Mouse (Mus musculus) liver, embryonic 14.5 days (tissue): ENCODE results near the gene Zfp616. TPM values are rescaled to one million over a fixed set of nuclear protein-coding genes. Genes with fewer than 3 reads are reported as not detected.

Experiments
- ATAC-seq: fragments of 200-750 bp; cut with Nextera tagmentation; 2 replicates; pipeline ENCODE4 v1.8.0; 2017; ENCODE audit warnings: moderate number of reproducible peaks, mild to moderate bottlenecking, moderate library complexity; ENCODE audit not compliant: insufficient read depth
- DNase-seq, 3 experiments: peaks; one replicate each; pipeline ENCODE4 v3.0.0-alpha.2; 2012 to 2013; ENCODE audit warnings: low read depth in 3 of 3, low spot score in 3 of 3
- H3K27ac ChIP-seq: fragments of 300-500 bp; sonication (generic); 2 replicates; pipeline ENCODE4 v1.5.1; 2014; ENCODE audit warnings: moderate library complexity, mild to moderate bottlenecking, control low read depth, inconsistent platforms
- H3K27me3 ChIP-seq: fragments of 300-500 bp; sonication (generic); 2 replicates; pipeline ENCODE4 v1.6.1; 2014; ENCODE audit warnings: mild to moderate bottlenecking, low read length, moderate library complexity; ENCODE audit not compliant: control insufficient read depth, insufficient read depth
- H3K36me3 ChIP-seq: fragments of 300-500 bp; sonication (generic); replicated peaks from 2 replicates; pipeline ENCODE4 v1.6.1; 2014; ENCODE audit warnings: low read depth; ENCODE audit not compliant: control insufficient read depth, insufficient read depth
- H3K4me1 ChIP-seq, 2 experiments: fragments of 200-500 bp in 1 of 2; fragments of 300-500 bp in 1 of 2; sonication (generic) in 1 of 2; replicated peaks; 2 replicates each; pipeline ENCODE4 v1.6.1; 2012 to 2014; ENCODE audit warnings: antibody characterized with exemption in 1 of 2, inconsistent platforms in 1 of 2, low read length in 1 of 2; ENCODE audit not compliant: control insufficient read depth in 2 of 2, insufficient read depth in 2 of 2
- H3K4me2 ChIP-seq: fragments of 300-500 bp; sonication (generic); 2 replicates; pipeline ENCODE4 v1.6.1; 2014; ENCODE audit warnings: low read depth, mild to moderate bottlenecking, control low read depth, moderate library complexity
- H3K4me3 ChIP-seq, 2 experiments: fragments of 200-500 bp in 1 of 2; fragments of 300-500 bp in 1 of 2; sonication (generic) in 1 of 2; 2 replicates each; pipeline ENCODE4 v1.5.1; 2012 to 2014; ENCODE audit warnings: low read depth in 2 of 2, low read length in 2 of 2, mild to moderate bottlenecking in 2 of 2, control low read depth in 1 of 2, inconsistent platforms in 1 of 2, moderate library complexity in 1 of 2; ENCODE audit not compliant: insufficient read depth in 1 of 2
- H3K9ac ChIP-seq: fragments of 300-500 bp; sonication (generic); replicated peaks from 2 replicates; pipeline ENCODE4 v1.6.1; 2014; ENCODE audit warnings: mild to moderate bottlenecking, control low read depth, moderate library complexity
- H3K9me3 ChIP-seq: fragments of 300-500 bp; sonication (generic); 2 replicates; pipeline ENCODE4 v1.6.1; 2016; ENCODE audit warnings: low read length, mixed read lengths; ENCODE audit not compliant: control insufficient read depth
- CTCF ChIP-seq: IDR thresholded peaks from 2 replicates; pipeline ENCODE4 v1.5.1; 2016; ENCODE audit warnings: antibody characterized with exemption, low read depth, control low read depth
- EP300 ChIP-seq: IDR thresholded peaks from 2 replicates; pipeline ENCODE4 v1.6.1; 2016; ENCODE audit warnings: antibody characterized with exemption, low read depth
- WGBS: fragments of 180-500 bp; shearing (Covaris S2); extraction: QIAGEN DNeasy Blood & Tissue Kit; methylation state at CpG from one replicate; pipeline ENCODE4 v1.1.7; 2014; ENCODE audit not compliant: insufficient replicate concordance; 5-methylcytosine and 5-hydroxymethylcytosine counted together
- polyA plus RNA-seq, 2 experiments: library from polyadenylated mRNA; depleted of rRNA in 1 of 2; stranded (reverse) in 1 of 2; unstranded in 1 of 2; fragments of >200 nt; fragmentation: Nextera tagmentation in 1 of 2; extraction: Ambion mirVana in 1 of 2; gene quantifications; 2 replicates each; pipeline versions ENCODE4 v1.2.1 to v1.2.3; 2012 to 2014

Gene Zfp616
- polyA plus RNA-seq, 2 experiments, result not detected

GRCm38 (mm10) chr11:74105066-74105465 is 35.3 kb downstream of the Zfp616 start:
- H3K27ac ChIP-seq, result no peak overlapping the region
- no peak overlapping the region for H3K4me2 ChIP-seq
- H3K36me3 ChIP-seq, result no peaks in the 10 kb centered on the region
- no peak for TF ChIP-seq EP300
- TF ChIP-seq CTCF, result no peak
- ATAC-seq (no peak), DNase-seq (no peak)
- H3K4me1 ChIP-seq, result no peaks in the 10 kb centered on the region
- no peaks in the 10 kb centered on the region for H3K9me3 ChIP-seq
- no peaks in the 10 kb centered on the region for H3K27me3 ChIP-seq
- 18% methylated on average over 5 of the region's 5 CpGs for WGBS
- no peak overlapping the region for H3K4me3 ChIP-seq
- no peak overlapping the region for H3K9ac ChIP-seq

GRCm38 (mm10) chr11:74113412-74113811 is 43.7 kb downstream of the Zfp616 start, which contains the start of gene Olfr401:
Gene Olfr401 (plus strand): TSS chr11:74113712.
- H3K9ac ChIP-seq, result no peak within 1 kb of the TSS
- no peaks in the 10 kb centered on the region for H3K4me1 ChIP-seq
- no peaks in the 10 kb centered on the region for H3K9me3 ChIP-seq
- H3K27me3 ChIP-seq, result no peaks in the 10 kb centered on the region
- DNase-seq, result no peak
- H3K36me3 ChIP-seq, result no peaks in the 10 kb centered on the region
- H3K4me3 ChIP-seq, result no peak within 1 kb of the TSS
- ATAC-seq, result no peak
- no peak within 1 kb of the TSS for H3K4me2 ChIP-seq
- TF ChIP-seq CTCF (no peak), EP300 (no peak)
- no peak within 1 kb of the TSS for H3K27ac ChIP-seq

Other genes with a start within 250 kb of the Zfp616 start
- not detected in 2 replicates for gene Olfr393, start 218.5 kb upstream of the Zfp616 start, polyA plus RNA-seq (2012; rRNA removed)
- gene Olfr393, start 218.5 kb upstream of the Zfp616 start, polyA plus RNA-seq (2014; fragmentation: Nextera tagmentation; extraction: Ambion mirVana), result not detected in 2 replicates
- gene Olfr394, start 179.2 kb upstream of the Zfp616 start, polyA plus RNA-seq (2012; rRNA removed), result not detected in 2 replicates
- gene Olfr394, start 179.2 kb upstream of the Zfp616 start, polyA plus RNA-seq (2014; fragmentation: Nextera tagmentation; extraction: Ambion mirVana), result not detected in 2 replicates
- gene Olfr395, start 160.7 kb upstream of the Zfp616 start, polyA plus RNA-seq (2012; rRNA removed), result not detected in 2 replicates
- gene Olfr395, start 160.7 kb upstream of the Zfp616 start, polyA plus RNA-seq (2014; fragmentation: Nextera tagmentation; extraction: Ambion mirVana), result not detected in 2 replicates
- not detected in 2 replicates for gene Olfr23, start 133.3 kb upstream of the Zfp616 start, polyA plus RNA-seq (2012; rRNA removed)
- not detected in 2 replicates for gene Olfr23, start 133.3 kb upstream of the Zfp616 start, polyA plus RNA-seq (2014; fragmentation: Nextera tagmentation; extraction: Ambion mirVana)
- not detected in 2 replicates for gene Olfr397, start 109.1 kb upstream of the Zfp616 start, polyA plus RNA-seq (2012; rRNA removed)
- not detected in 2 replicates for gene Olfr397, start 109.1 kb upstream of the Zfp616 start, polyA plus RNA-seq (2014; fragmentation: Nextera tagmentation; extraction: Ambion mirVana)
- not detected in 2 replicates for gene Olfr398, start 79.5 kb upstream of the Zfp616 start, polyA plus RNA-seq (2012; rRNA removed)
- not detected in 2 replicates for gene Olfr398, start 79.5 kb upstream of the Zfp616 start, polyA plus RNA-seq (2014; fragmentation: Nextera tagmentation; extraction: Ambion mirVana)
- gene Olfr139, start 13.4 kb upstream of the Zfp616 start, polyA plus RNA-seq (2012; rRNA removed), result not detected in 2 replicates
- gene Olfr139, start 13.4 kb upstream of the Zfp616 start, polyA plus RNA-seq (2014; fragmentation: Nextera tagmentation; extraction: Ambion mirVana), result not detected in 2 replicates
- not detected in 2 replicates for gene Olfr399, start 13.3 kb upstream of the Zfp616 start, polyA plus RNA-seq (2012; rRNA removed)
- gene Olfr399, start 13.3 kb upstream of the Zfp616 start, polyA plus RNA-seq (2014; fragmentation: Nextera tagmentation; extraction: Ambion mirVana), result not detected in 2 replicates
- gene Olfr401, start 43.8 kb downstream of the Zfp616 start, polyA plus RNA-seq (2012; rRNA removed), result not detected in 2 replicates
- gene Olfr401, start 43.8 kb downstream of the Zfp616 start, polyA plus RNA-seq (2014; fragmentation: Nextera tagmentation; extraction: Ambion mirVana), result not detected in 2 replicates
- gene Olfr402, start 83.6 kb downstream of the Zfp616 start, polyA plus RNA-seq (2012; rRNA removed), result not detected in 2 replicates
- gene Olfr402, start 83.6 kb downstream of the Zfp616 start, polyA plus RNA-seq (2014; fragmentation: Nextera tagmentation; extraction: Ambion mirVana), result not detected in 2 replicates
- gene Olfr403, start 116.3 kb downstream of the Zfp616 start, polyA plus RNA-seq (2012; rRNA removed), result not detected in 2 replicates
- not detected in 2 replicates for gene Olfr403, start 116.3 kb downstream of the Zfp616 start, polyA plus RNA-seq (2014; fragmentation: Nextera tagmentation; extraction: Ambion mirVana)
- not detected in 2 replicates for gene Olfr43, start 141.4 kb downstream of the Zfp616 start, polyA plus RNA-seq (2012; rRNA removed)
- gene Olfr43, start 141.4 kb downstream of the Zfp616 start, polyA plus RNA-seq (2014; fragmentation: Nextera tagmentation; extraction: Ambion mirVana), result not detected in 2 replicates
- not detected in 2 replicates for gene Olfr406, start 189.9 kb downstream of the Zfp616 start, polyA plus RNA-seq (2012; rRNA removed)
- not detected in 2 replicates for gene Olfr406, start 189.9 kb downstream of the Zfp616 start, polyA plus RNA-seq (2014; fragmentation: Nextera tagmentation; extraction: Ambion mirVana)
- not detected in 2 replicates for gene Olfr59, start 213.8 kb downstream of the Zfp616 start, polyA plus RNA-seq (2012; rRNA removed)
- gene Olfr59, start 213.8 kb downstream of the Zfp616 start, polyA plus RNA-seq (2014; fragmentation: Nextera tagmentation; extraction: Ambion mirVana), result not detected in 2 replicates